Mouse (Mus musculus) forebrain, embryonic 12.5 days (tissue): ENCODE data around the gene Shq1. TPM values are rescaled to one million over a fixed set of nuclear protein-coding genes. Genes with fewer than 3 reads are reported as not detected.

Experiments
- ATAC-seq: fragments of 200-750 bp; cut with Nextera tagmentation; 2 replicates; pipeline ENCODE4 v1.8.0; 2017; ENCODE audit warnings: moderate TSS enrichment; ENCODE audit not compliant: low FRiP score
- H3K27ac ChIP-seq: fragments of 300-500 bp; sonication (generic); 2 replicates; pipeline ENCODE4 v1.5.1; 2016; ENCODE audit warnings: mild to moderate bottlenecking
- H3K27me3 ChIP-seq: fragments of 300-500 bp; sonication (generic); 2 replicates; pipeline ENCODE4 v1.6.1; 2016; ENCODE audit warnings: mild to moderate bottlenecking
- H3K36me3 ChIP-seq: fragments of 300-500 bp; sonication (generic); replicated peaks from 2 replicates; pipeline ENCODE4 v1.6.1; 2016; ENCODE audit warnings: mild to moderate bottlenecking
- H3K4me1 ChIP-seq: fragments of 300-500 bp; sonication (generic); 2 replicates; pipeline ENCODE4 v1.6.1; 2016
- H3K4me2 ChIP-seq: fragments of 300-500 bp; sonication (generic); 2 replicates; pipeline ENCODE4 v1.6.1; 2016; ENCODE audit warnings: mild to moderate bottlenecking, moderate library complexity
- H3K4me3 ChIP-seq: fragments of 300-500 bp; sonication (generic); replicated peaks from 2 replicates; pipeline ENCODE4 v1.5.1; 2016; ENCODE audit warnings: mild to moderate bottlenecking
- H3K9ac ChIP-seq: fragments of 300-500 bp; sonication (generic); 2 replicates; pipeline ENCODE4 v1.6.1; 2016; ENCODE audit warnings: mild to moderate bottlenecking
- H3K9me3 ChIP-seq: fragments of 300-500 bp; sonication (generic); 2 replicates; pipeline ENCODE4 v1.6.1; 2016
- WGBS: fragments of 180-500 bp; shearing (Covaris S2); methylation state at CpG from one replicate; pipeline ENCODE4 v1.1.7; 2016; 5-methylcytosine and 5-hydroxymethylcytosine counted together
- polyA plus RNA-seq: library from polyadenylated mRNA; unstranded; fragments of >200 nt; fragmentation: Nextera tagmentation; extraction: Ambion mirVana; gene quantifications from 2 replicates; pipeline ENCODE4 v1.2.1, GENCODE M21; 2016

Gene Shq1
- polyA plus RNA-seq, 1 experiment from 2014 or later, result 18.5 TPM

DNA sequence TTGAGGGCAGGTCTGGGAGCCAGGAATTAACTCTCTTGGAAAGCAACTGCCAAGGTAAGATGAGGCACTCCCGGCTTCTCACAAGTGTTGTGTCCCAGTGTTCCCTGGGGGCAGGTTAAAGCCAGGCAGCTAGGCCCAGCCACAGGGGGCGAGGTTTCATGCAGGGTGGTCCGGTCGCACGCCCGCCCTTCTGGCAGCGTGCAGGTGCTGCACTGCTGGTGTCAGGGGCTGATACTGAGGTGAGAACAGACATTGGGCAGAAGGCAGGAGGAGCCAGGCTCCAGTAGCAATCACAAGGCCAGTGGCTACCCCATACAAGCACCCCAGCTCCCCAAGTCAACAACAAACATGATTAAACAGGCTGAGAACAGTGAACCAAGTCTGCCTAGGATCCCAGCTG is 132.4 kb downstream of the Shq1 start:
- no peak overlapping the region for H3K27ac ChIP-seq

DNA sequence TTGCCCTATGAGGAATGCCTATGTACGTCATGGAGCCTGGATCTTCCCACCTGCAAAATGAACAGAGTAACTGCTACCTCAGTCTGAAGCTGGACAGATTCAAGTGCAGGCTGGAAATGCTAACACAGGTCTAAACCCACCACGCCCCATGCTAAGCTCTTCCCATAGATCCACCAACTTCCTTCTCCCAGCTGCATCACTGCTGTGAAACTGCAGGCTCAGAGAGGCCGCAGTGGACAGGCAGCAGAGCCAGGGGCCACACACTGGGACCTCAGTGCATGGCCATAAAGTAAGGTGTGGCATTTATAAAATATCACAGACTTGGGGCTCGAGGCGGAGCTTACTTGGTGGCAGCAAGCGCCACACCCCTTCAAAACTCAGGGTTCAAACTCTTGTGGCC is 133.0 kb downstream of the Shq1 start:
- no peak overlapping the region for H3K4me3 ChIP-seq
- WGBS, result 86% methylated on average over 6 of the region's 6 CpGs

More for the DNA sequence above, 132.4 kb downstream of the Shq1 start:
- WGBS, result 34% methylated on average over 7 of the region's 7 CpGs
- ATAC-seq, result no peak
- Histone ChIP-seq H3K4me3 (no peak overlapping the region), H3K4me1 (peaks cover 6% of the 10 kb centered on the region; the same call in 1 of the 2 replicates), H3K9ac (no peak overlapping the region), H3K27me3 (0 out of 2 replicates have a peak, but pooled peaks cover 9% of the 10 kb centered on the region), H3K9me3 (no peaks in the 10 kb centered on the region), H3K4me2 (no peak overlapping the region), H3K36me3 (no peaks in the 10 kb centered on the region)

DNA sequence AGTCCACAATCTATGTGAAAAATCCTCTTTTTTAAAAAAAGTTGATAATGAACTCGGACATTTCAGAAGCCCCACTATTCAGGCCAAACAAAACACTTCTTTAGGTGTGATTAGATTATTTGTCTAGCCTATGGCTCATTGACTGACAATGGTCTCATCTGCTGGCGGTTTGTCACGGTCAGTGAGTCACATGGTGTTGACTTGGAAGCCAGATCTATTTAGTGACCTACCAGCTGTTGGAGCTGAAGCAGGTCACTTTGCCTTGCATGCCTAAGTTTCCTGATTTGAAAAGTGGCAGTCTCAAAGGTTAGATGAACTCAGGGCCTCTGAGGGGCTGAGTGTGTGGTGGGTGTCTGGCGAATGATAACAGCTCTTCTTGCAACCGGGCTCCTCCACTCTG is 133.9 kb downstream of the Shq1 start:
- WGBS, result 79% methylated on average over 5 of the region's 5 CpGs
- Histone ChIP-seq H3K4me1 (0 out of 2 replicates have a peak, but pooled peaks cover under 1% of the 10 kb centered on the region), H3K4me2 (no peak overlapping the region), H3K27ac (no peak overlapping the region), H3K27me3 (0 out of 2 replicates have a peak, but pooled peaks cover 7% of the 10 kb centered on the region), H3K9ac (no peak overlapping the region), H3K4me3 (no peak overlapping the region), H3K9me3 (no peaks in the 10 kb centered on the region), H3K36me3 (no peaks in the 10 kb centered on the region)
- ATAC-seq, result no peak

More for the DNA sequence above, 133.0 kb downstream of the Shq1 start:
- no peak overlapping the region for H3K27ac ChIP-seq
- no peaks in the 10 kb centered on the region for H3K9me3 ChIP-seq
- no peak overlapping the region for H3K4me2 ChIP-seq
- H3K4me1 ChIP-seq, result peaks cover 6% of the 10 kb centered on the region; the same call in 1 of the 2 replicates
- ATAC-seq, result no peak
- H3K27me3 ChIP-seq, result 0 out of 2 replicates have a peak, but pooled peaks cover 7% of the 10 kb centered on the region
- H3K36me3 ChIP-seq, result no peaks in the 10 kb centered on the region
- no peak overlapping the region for H3K9ac ChIP-seq

DNA sequence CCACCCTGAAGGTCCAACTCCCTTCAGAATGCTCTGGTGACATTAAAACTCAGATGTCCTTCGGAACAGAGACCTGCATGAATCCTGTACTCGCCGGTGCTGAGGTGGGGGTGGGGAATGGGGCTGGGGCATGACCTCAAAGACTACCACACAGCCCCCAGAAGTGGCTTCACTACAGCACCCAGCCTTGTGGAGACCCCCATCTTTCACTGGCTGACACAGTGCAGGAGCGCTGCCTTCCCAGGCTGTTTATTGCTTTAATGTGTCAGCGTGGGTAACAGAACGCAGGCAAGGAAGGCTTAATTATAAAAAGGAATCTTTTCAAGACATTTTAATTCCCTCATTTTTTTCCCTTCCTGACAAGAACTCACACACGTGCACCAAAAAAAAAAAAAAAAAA is 137.6 kb downstream of the Shq1 start:
- H3K9ac ChIP-seq, result no peak overlapping the region
- ATAC-seq, result no peak
- no peak overlapping the region for H3K27ac ChIP-seq
- H3K27me3 ChIP-seq, result 0 out of 2 replicates have a peak, but pooled peaks cover 7% of the 10 kb centered on the region
- H3K4me2 ChIP-seq, result no peak overlapping the region
- H3K9me3 ChIP-seq, result no peaks in the 10 kb centered on the region
- H3K4me1 ChIP-seq, result no peaks in the 10 kb centered on the region
- H3K36me3 ChIP-seq, result no peaks in the 10 kb centered on the region
- 76% methylated on average over 7 of the region's 7 CpGs for WGBS
- H3K4me3 ChIP-seq, result no peak overlapping the region

DNA sequence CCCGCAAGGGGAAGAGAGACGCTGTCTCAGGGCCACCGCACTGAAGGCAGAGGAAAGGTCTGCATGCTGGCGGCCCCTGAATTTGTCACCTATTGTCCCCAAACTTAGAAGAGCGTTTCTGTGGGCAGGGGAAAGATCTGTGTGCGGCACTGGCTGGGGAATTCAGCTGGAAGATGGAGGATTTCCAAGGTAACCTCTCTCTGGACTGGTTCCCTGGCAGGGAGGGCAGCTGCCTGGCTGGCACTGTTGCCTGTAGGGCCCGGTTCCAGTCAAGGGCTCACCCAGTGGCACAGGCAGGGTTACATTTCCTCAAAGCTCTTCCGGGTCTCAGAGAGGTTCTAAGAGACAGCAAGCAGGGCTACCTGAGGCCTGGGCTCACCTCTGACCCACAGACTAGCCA is 138.6 kb downstream of the Shq1 start:
- H3K27ac ChIP-seq, result no peak overlapping the region

DNA sequence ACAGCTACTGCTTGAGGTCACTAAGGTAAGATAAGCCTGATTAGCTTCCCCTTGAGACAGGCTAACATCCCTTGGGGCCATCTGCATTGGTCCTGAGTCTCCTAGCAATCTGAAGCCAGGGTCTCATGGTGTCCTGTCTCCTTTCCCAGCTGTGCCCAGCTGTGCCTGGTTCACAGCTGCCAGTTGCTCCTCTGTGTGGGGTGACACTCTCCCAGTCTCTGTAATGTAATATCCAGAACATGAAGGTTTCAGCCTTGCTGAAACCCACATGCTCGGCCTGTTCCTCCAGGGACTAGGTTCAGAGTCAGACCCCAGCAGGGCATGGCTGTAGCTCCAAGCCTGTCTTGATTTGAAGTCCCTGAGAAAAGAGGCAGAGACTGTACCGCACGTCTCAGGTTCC is 141.3 kb downstream of the Shq1 start:
- peaks cover 15% of the 10 kb centered on the region for H3K27me3 ChIP-seq
- ATAC-seq, result no peak
- H3K4me2 ChIP-seq, result no peak overlapping the region
- 73% methylated on average over 3 of the region's 3 CpGs for WGBS
- no peak overlapping the region for H3K9ac ChIP-seq
- H3K4me1 ChIP-seq, result peaks cover 12% of the 10 kb centered on the region
- peaks cover 4% of the 10 kb centered on the region; the same call in 1 of the 2 replicates for H3K9me3 ChIP-seq
- no peaks in the 10 kb centered on the region for H3K36me3 ChIP-seq
- H3K27ac ChIP-seq, result no peak overlapping the region
- no peak overlapping the region for H3K4me3 ChIP-seq

More for the DNA sequence above, 138.6 kb downstream of the Shq1 start:
- no peak for ATAC-seq
- peaks cover 4% of the 10 kb centered on the region; the same call in 1 of the 2 replicates for H3K9me3 ChIP-seq
- no peak overlapping the region for H3K4me3 ChIP-seq
- no peaks in the 10 kb centered on the region for H3K36me3 ChIP-seq
- no peaks in the 10 kb centered on the region for H3K4me1 ChIP-seq
- 85% methylated on average over 8 of the region's 8 CpGs for WGBS
- H3K9ac ChIP-seq, result no peak overlapping the region
- H3K4me2 ChIP-seq, result no peak overlapping the region
- 0 out of 2 replicates have a peak, but pooled peaks cover 2% of the 10 kb centered on the region for H3K27me3 ChIP-seq

DNA sequence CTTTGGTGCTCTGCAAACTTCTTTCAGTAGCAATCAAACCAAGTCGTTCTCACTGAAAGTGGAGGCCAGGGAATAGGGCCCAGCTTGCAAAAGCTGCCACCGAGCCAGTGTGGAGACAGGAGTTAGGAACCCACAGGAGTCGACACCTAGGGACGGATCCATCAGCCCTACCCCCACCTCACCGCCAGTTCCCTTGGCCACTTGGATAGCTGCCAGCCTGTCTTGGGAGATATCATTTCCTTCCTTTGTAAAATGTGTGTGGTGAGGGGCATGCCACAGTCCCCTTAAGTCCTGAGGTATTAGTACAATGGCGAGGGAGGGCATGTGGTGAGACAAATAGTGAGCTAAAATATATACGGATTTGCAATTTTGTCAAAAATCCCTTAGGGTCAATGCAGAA is 142.4 kb downstream of the Shq1 start:
- Histone ChIP-seq H3K4me3 (no peak overlapping the region), H3K27me3 (peaks cover 15% of the 10 kb centered on the region), H3K9me3 (peaks cover 4% of the 10 kb centered on the region; the same call in 1 of the 2 replicates), H3K4me2 (no peak overlapping the region), H3K36me3 (no peaks in the 10 kb centered on the region), H3K9ac (no peak overlapping the region), H3K4me1 (peaks cover 12% of the 10 kb centered on the region), H3K27ac (no peak overlapping the region)
- no peak for ATAC-seq
- 75% methylated on average over 7 of the region's 7 CpGs for WGBS

DNA sequence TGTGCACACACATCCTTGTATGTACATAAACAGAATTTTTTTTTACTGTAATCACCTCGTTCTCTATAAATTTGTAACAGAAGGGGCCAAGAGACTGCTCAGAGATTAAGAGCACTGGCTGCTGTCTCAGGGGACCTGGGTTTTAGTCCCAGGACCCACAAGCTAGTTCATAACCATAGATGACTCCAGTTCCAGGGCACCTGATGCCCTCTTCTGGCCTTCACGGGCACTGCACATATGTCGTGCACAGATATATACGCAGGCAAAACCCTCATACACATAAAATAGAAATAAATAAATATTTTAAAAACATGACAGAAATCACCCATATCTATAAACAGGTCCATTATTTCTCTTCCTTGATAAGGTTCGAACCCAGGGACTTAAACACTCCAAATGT is 143.0 kb downstream of the Shq1 start:
- Histone ChIP-seq H3K4me3 (no peak overlapping the region), H3K36me3 (no peaks in the 10 kb centered on the region), H3K27ac (no peak overlapping the region), H3K4me1 (peaks cover 12% of the 10 kb centered on the region), H3K27me3 (peaks cover 15% of the 10 kb centered on the region), H3K9ac (no peak overlapping the region), H3K9me3 (peaks cover 4% of the 10 kb centered on the region; the same call in 1 of the 2 replicates), H3K4me2 (no peak overlapping the region)
- 87% methylated on average over 5 of the region's 5 CpGs for WGBS
- no peak for ATAC-seq

DNA sequence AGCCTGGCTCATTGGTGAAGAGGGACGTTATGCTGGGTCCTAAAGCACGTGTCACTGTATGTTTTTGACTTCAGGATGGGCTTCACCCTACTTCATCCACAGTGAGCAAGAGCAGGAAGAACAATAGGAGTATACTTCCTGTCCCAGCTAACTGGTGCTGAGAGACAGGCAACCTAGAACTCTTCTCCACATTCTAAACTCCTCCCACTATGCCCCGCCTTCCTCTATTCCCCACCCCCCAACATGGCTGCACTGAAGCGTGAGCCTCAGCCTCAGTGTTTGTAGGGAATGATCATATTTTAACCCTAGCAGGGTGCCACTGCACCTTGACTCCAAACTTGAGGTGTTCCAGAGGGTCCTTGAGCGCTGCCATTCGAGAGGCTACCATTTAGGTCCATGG is 143.8 kb downstream of the Shq1 start:
- Histone ChIP-seq H3K9me3 (peaks cover 4% of the 10 kb centered on the region; the same call in 1 of the 2 replicates), H3K4me3 (no peak overlapping the region), H3K4me2 (no peak overlapping the region), H3K27ac (no peak overlapping the region), H3K9ac (no peak overlapping the region), H3K4me1 (peaks cover 17% of the 10 kb centered on the region), H3K36me3 (no peaks in the 10 kb centered on the region), H3K27me3 (peaks cover 15% of the 10 kb centered on the region)
- 93% methylated on average over 6 of the region's 6 CpGs for WGBS
- no peak for ATAC-seq

DNA sequence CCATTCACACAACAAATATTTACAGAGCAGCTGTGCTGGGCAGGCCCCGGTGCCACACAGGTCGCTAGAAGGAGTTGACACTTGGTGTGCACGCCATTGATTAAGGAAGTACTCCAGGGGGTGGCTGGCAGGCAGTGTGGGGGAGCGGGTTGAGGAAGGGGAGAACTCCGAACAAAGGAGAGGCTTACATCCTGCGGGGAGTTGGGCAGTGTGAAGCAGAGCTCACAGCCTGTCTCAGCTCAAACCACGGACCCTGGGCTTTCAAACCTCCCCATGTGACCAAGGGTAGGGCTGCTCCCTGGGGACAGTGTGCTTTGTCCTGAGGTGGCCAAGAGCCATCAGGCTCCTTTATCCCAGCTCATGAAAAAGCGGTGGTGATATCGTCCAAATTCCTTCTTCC is 144.9 kb downstream of the Shq1 start:
- H3K4me2 ChIP-seq, result peak overlapping the region; percentile 24
- peak; percentile 51; the same call in 1 of the 2 replicates for ATAC-seq
- no peak overlapping the region for H3K4me3 ChIP-seq
- peaks cover 22% of the 10 kb centered on the region for H3K4me1 ChIP-seq
- H3K27me3 ChIP-seq, result peaks cover 15% of the 10 kb centered on the region
- H3K9me3 ChIP-seq, result peaks cover 4% of the 10 kb centered on the region; the same call in 1 of the 2 replicates
- no peak overlapping the region for H3K9ac ChIP-seq
- 2% methylated on average over 9 of the region's 9 CpGs for WGBS
- H3K36me3 ChIP-seq, result no peaks in the 10 kb centered on the region
- no peak overlapping the region for H3K27ac ChIP-seq

DNA sequence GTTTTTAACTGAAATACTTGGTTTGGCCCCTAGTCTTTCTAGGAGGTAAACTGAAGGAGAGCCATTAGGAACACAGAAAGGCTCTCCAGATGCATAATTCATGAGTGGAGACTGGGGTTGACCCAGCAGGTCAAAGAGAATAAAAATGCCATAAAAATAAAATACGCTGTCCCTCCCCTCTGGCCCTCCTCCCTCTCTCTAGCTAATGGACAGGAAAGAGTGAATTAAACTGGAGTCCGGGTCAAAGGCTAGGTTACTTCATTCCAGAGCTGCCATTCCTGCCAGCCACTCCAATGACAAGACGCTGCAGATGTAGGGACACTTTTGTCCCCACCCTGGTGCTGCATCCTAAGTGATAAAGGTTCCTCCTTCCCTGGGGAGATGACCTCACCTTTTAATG is 145.5 kb downstream of the Shq1 start:
- Histone ChIP-seq H3K27me3 (peaks cover 15% of the 10 kb centered on the region), H3K9ac (no peak overlapping the region), H3K27ac (no peak overlapping the region), H3K4me2 (0 out of 2 replicates have a peak overlapping the region, but pooled peaks have one; percentile 24), H3K4me3 (no peak overlapping the region), H3K4me1 (peaks cover 22% of the 10 kb centered on the region), H3K36me3 (no peaks in the 10 kb centered on the region), H3K9me3 (peaks cover 4% of the 10 kb centered on the region; the same call in 1 of the 2 replicates)
- 27% methylated on average over 3 of the region's 3 CpGs for WGBS
- ATAC-seq, result no peak

DNA sequence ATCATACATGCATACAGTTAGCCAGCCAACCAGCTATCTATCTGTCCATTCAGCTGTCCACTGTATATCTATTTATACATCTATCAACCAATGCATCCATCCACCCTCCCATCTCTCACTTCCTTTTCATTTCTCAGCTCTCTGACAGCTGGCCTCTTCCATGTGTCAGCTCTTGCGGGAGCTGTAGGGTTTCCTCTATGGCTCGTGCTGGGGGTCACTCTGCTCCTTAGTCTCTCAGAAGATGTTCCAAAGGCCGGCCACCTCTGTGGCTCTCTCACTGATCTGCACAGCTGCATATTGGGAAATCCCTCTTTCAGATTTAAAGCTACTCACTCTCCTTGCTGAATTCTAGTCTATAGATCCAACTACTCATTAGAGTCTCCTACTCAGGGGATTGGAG is 148.5 kb downstream of the Shq1 start:
- Histone ChIP-seq H3K9me3 (no peaks in the 10 kb centered on the region), H3K27me3 (peaks cover 23% of the 10 kb centered on the region), H3K9ac (no peak overlapping the region), H3K4me2 (no peak overlapping the region), H3K4me3 (no peak overlapping the region), H3K27ac (no peak overlapping the region), H3K36me3 (no peaks in the 10 kb centered on the region), H3K4me1 (peaks cover 34% of the 10 kb centered on the region)
- 78% methylated on average over 3 of the region's 3 CpGs for WGBS
- ATAC-seq, result no peak
